Mouse (Mus musculus) limb, embryonic 14.5 days (tissue): ENCODE measurements around the gene Npas3. TPM values are rescaled to one million over a fixed set of nuclear protein-coding genes. Genes with fewer than 3 reads are reported as not detected.

Experiments used
- ATAC-seq: fragments of 200-750 bp; cut with Nextera tagmentation; 2 replicates; pipeline ENCODE4 v1.8.0; 2017; ENCODE audit warnings: low read depth, moderate number of reproducible peaks, moderate TSS enrichment; ENCODE audit not compliant: low FRiP score
- DNase-seq: peaks from one replicate; pipeline ENCODE4 v3.0.0-alpha.2; 2015; ENCODE audit warnings: low spot score
- H3K27ac ChIP-seq: fragments of 300-500 bp; sonication (generic); replicated peaks from 2 replicates; pipeline ENCODE4 v1.5.1; 2014; ENCODE audit warnings: low read depth, mild to moderate bottlenecking, low read length, moderate library complexity, mixed read lengths
- H3K27me3 ChIP-seq: fragments of 300-500 bp; sonication (generic); 2 replicates; pipeline ENCODE4 v1.6.1; 2014; ENCODE audit warnings: low read length, mixed read lengths; ENCODE audit not compliant: control insufficient read depth, insufficient read depth
- H3K36me3 ChIP-seq: fragments of 300-500 bp; sonication (generic); 2 replicates; pipeline ENCODE4 v1.6.1; 2014; ENCODE audit warnings: mild to moderate bottlenecking, low read length, moderate library complexity, mixed read lengths; ENCODE audit not compliant: control insufficient read depth, insufficient read depth
- H3K4me1 ChIP-seq: fragments of 300-500 bp; sonication (generic); 2 replicates; pipeline ENCODE4 v1.6.1; 2014; ENCODE audit warnings: antibody characterized with exemption, low read length, mixed read lengths; ENCODE audit not compliant: control insufficient read depth, insufficient read depth
- H3K4me2 ChIP-seq: fragments of 300-500 bp; sonication (generic); replicated peaks from 2 replicates; pipeline ENCODE4 v1.6.1; 2014; ENCODE audit warnings: low read depth, mild to moderate bottlenecking, low read length, moderate library complexity; ENCODE audit not compliant: severe bottlenecking
- H3K4me3 ChIP-seq: fragments of 300-500 bp; sonication (generic); replicated peaks from 2 replicates; pipeline ENCODE4 v1.5.1; 2014; ENCODE audit warnings: low read length
- H3K9ac ChIP-seq: fragments of 300-500 bp; sonication (generic); 2 replicates; pipeline ENCODE4 v1.6.1; 2014; ENCODE audit warnings: mild to moderate bottlenecking, low read depth, low read length, moderate library complexity; ENCODE audit not compliant: severe bottlenecking
- H3K9me3 ChIP-seq: fragments of 300-500 bp; sonication (generic); 2 replicates; pipeline ENCODE4 v1.6.1; 2016; ENCODE audit warnings: low read length; ENCODE audit not compliant: control insufficient read depth
- POLR2A ChIP-seq: fragments of 200-500 bp; IDR thresholded peaks from 2 replicates; pipeline ENCODE4 v1.8.0; 2012; ENCODE audit warnings: inconsistent platforms, mild to moderate bottlenecking, moderate library complexity, borderline replicate concordance; ENCODE audit not compliant: insufficient read depth, insufficient read length; ENCODE audit errors: extremely low read depth
- WGBS: fragments of 180-500 bp; shearing (Covaris S2); extraction: QIAGEN DNeasy Blood & Tissue Kit; methylation state at CpG from one replicate; pipeline ENCODE4 v1.1.7; 2014; 5-methylcytosine and 5-hydroxymethylcytosine counted together
- polyA plus RNA-seq, 2 experiments: library from polyadenylated mRNA; depleted of rRNA in 1 of 2; stranded (reverse) in 1 of 2; unstranded in 1 of 2; fragments of >200 nt; fragmentation: Nextera tagmentation in 1 of 2; extraction: Ambion mirVana in 1 of 2; gene quantifications; 2 replicates each; pipeline versions ENCODE4 v1.2.1 to v1.2.3; 2012 to 2014

The Npas3 gene
- polyA plus RNA-seq, 2 experiments: 5.3 to 5.9 TPM

- H3K4me1 ChIP-seq: no peaks in the 10 kb centered on the region
- H3K4me2 ChIP-seq: no peak overlapping the region
- no peak for TF ChIP-seq POLR2A
- H3K9ac ChIP-seq: no peak overlapping the region
- no peaks in the 10 kb centered on the region for H3K9me3 ChIP-seq
- no peaks in the 10 kb centered on the region for H3K36me3 ChIP-seq
- no peak overlapping the region for H3K4me3 ChIP-seq
- WGBS: 43% methylated on average over 3 of the region's 3 CpGs
- no peaks in the 10 kb centered on the region for H3K27me3 ChIP-seq
- no peak overlapping the region for H3K27ac ChIP-seq
- DNase-seq (no peak), ATAC-seq (no peak)
Observed at GRCm38 (mm10) chr12:53875226-53875625, 626.7 kb downstream of the Npas3 start.

- Histone ChIP-seq H3K4me2 (no peak overlapping the region), H3K27ac (no peak overlapping the region), H3K4me1 (no peaks in the 10 kb centered on the region), H3K36me3 (no peaks in the 10 kb centered on the region), H3K9ac (no peak overlapping the region), H3K4me3 (no peak overlapping the region), H3K27me3 (no peaks in the 10 kb centered on the region), H3K9me3 (no peaks in the 10 kb centered on the region)
- DNase-seq: no peak
- 72% methylated on average over 5 of the region's 5 CpGs for WGBS
- TF ChIP-seq POLR2A: no peak
- no peak for ATAC-seq
Observed at GRCm38 (mm10) chr12:53876693-53877092, 628.2 kb downstream of the Npas3 start.

GRCm38 (mm10) chr12:53881684-53882083 is 633.2 kb downstream of the Npas3 start:
- no peak overlapping the region for H3K9ac ChIP-seq
- no peak for TF ChIP-seq POLR2A
- H3K4me1 ChIP-seq: peaks cover 6% of the 10 kb centered on the region; the same call in 1 of the 2 replicates
- H3K4me3 ChIP-seq: no peak overlapping the region
- DNase-seq (no peak), ATAC-seq (no peak)
- no peaks in the 10 kb centered on the region for H3K27me3 ChIP-seq
- H3K9me3 ChIP-seq: no peaks in the 10 kb centered on the region
- 87% methylated on average over 4 of the region's 4 CpGs for WGBS
- no peak overlapping the region for H3K4me2 ChIP-seq
- H3K36me3 ChIP-seq: no peaks in the 10 kb centered on the region
- no peak overlapping the region for H3K27ac ChIP-seq

GRCm38 (mm10) chr12:53882863-53883262 is 634.4 kb downstream of the Npas3 start:
- TF ChIP-seq POLR2A: no peak
- ATAC-seq (no peak), DNase-seq (no peak)
- Histone ChIP-seq H3K9me3 (no peaks in the 10 kb centered on the region), H3K4me2 (no peak overlapping the region), H3K4me3 (no peak overlapping the region), H3K9ac (no peak overlapping the region), H3K27ac (no peak overlapping the region), H3K4me1 (peaks cover 6% of the 10 kb centered on the region; the same call in 1 of the 2 replicates), H3K36me3 (no peaks in the 10 kb centered on the region), H3K27me3 (no peaks in the 10 kb centered on the region)
- WGBS: 87% methylated on average over 8 of the region's 8 CpGs

DNA sequence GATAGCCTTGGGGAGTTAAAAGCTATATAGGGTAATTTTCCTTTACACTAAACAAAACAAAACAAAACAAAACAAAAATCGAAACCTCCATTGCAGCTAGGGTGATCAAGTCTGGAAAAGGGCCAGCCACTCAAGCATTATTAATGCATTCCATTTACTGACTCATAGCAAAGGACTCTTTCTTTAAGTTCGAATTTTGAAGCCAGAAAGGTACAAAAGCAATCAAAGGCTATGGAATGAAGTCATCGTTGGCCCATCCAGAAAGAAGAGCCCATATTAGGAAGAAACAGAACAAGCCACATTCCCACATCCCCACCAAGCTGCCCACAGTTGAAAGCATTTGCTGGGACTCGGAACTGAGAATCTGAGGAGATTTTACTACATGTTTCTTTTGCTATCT is 640.1 kb downstream of the Npas3 start:
- Histone ChIP-seq H3K9ac (no peak overlapping the region), H3K27me3 (no peaks in the 10 kb centered on the region), H3K27ac (no peak overlapping the region), H3K4me3 (no peak overlapping the region), H3K9me3 (no peaks in the 10 kb centered on the region), H3K36me3 (no peaks in the 10 kb centered on the region), H3K4me1 (peaks cover 6% of the 10 kb centered on the region; the same call in 1 of the 2 replicates), H3K4me2 (no peak overlapping the region)
- ATAC-seq: no peak
- peak; percentile 20 for DNase-seq
- no peak for TF ChIP-seq POLR2A
- 55% methylated on average over 4 of the region's 4 CpGs for WGBS

GRCm38 (mm10) chr12:53895909-53896308 is 647.4 kb downstream of the Npas3 start:
- Histone ChIP-seq H3K4me3 (no peak overlapping the region), H3K27me3 (no peaks in the 10 kb centered on the region), H3K4me2 (no peak overlapping the region), H3K4me1 (no peaks in the 10 kb centered on the region), H3K27ac (no peak overlapping the region), H3K9ac (no peak overlapping the region), H3K9me3 (no peaks in the 10 kb centered on the region), H3K36me3 (no peaks in the 10 kb centered on the region)
- no peak for ATAC-seq
- no peak for DNase-seq
- WGBS: 80% methylated on average over 5 of the region's 5 CpGs
- no peak for TF ChIP-seq POLR2A
